Mouse (Mus musculus): ENCODE results near the gene Tm2d1.

GRCm38 (mm10) chr4:98345783-98346182 lies 37.3 kb downstream of the Tm2d1 start:
- TF ChIP-seq CTCF (conservative IDR thresholded peaks at IDR 0.05; ENCODE audit: insufficient read depth, insufficient read length, low read depth, low read length) (no peak), POLR2A (IDR thresholded peaks at IDR 0.05; ENCODE audit: low read depth, low read length) (no peak)
